20 mouse cellular contexts compared by ENCODE assay signal in the genomic region with DNA sequence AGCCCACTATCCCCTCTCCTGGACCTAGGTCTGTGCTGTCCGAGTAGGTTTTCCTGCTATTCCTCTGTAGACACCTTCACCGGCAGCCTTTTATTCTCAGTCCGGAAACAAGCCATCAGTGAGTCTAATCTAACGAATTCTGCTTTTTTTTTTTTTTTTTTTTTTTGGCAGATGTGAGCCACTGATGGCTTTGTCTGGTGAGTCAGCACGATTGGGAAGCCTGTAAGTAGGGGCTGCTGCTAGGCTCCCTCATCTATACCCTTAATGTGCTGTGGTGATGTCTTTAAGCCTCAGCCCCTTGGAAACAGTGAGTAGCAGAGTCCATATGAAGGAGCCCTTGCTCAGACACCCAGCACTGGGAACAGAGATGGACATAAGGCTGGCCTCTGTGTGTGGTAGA.
DNase-seq lines count a peak whose midpoint lies in the region; ATAC-seq and TF ChIP-seq lines count a peak whose summit lies in the region.
"Had no signal": no experiment of that assay in that cellular context is flagged by ENCODE, and none has a peak within 500 bp of the region (broad histone marks: within the 10 kb centered on the region; RNA-seq: fewer than 3 reads in every experiment).

No protein-coding gene starts in this region.

- no peaks in the 10 kb centered on the region for H3K27me3 ChIP-seq in G1E (ENCODE audit: insufficient read depth, low read length)
- 0 out of 2 replicates have a peak, but pooled peaks cover 7% of the 10 kb centered on the region for H3K27me3 ChIP-seq in midbrain, embryonic 13.5 days
- H3K27me3 ChIP-seq: limb, embryonic 13.5 days; lung, embryonic 15.5 days; midbrain, embryonic 15.5 days had no signal

- ATAC-seq in G1E (ENCODE audit: extremely low read depth, insufficient number of reproducible peaks, low FRiP score, poor library complexity, severe bottlenecking) = peak; percentile 66
- ATAC-seq in megakaryocyte progenitor cell, adult 5-6 weeks (replicated peaks; ENCODE audit: poor library complexity) = peak; percentile 17; the same call in 1 of the 2 replicates
- no peak for ATAC-seq in midbrain, embryonic 13.5 days
- ATAC-seq: midbrain, embryonic 15.5 days; Patski had no signal

- 74% methylated on average over 5 of the region's 5 CpGs for WGBS in midbrain, embryonic 13.5 days

- H3K27ac ChIP-seq in left cerebral cortex, adult 2 months = peak overlapping the region; percentile 50; the same call in 1 of the 2 replicates
- H3K27ac ChIP-seq in midbrain, embryonic 13.5 days = no peak overlapping the region
- H3K27ac ChIP-seq: limb, embryonic 13.5 days; liver, embryonic 14.5 days; lung, embryonic 15.5 days; midbrain, embryonic 15.5 days had no signal

- H3K4me3 ChIP-seq in left cerebral cortex, adult 2 months = no peak overlapping the region
- no peak overlapping the region for H3K4me3 ChIP-seq in G1E (ENCODE audit: low read depth, low read length)
- H3K4me3 ChIP-seq in midbrain, embryonic 13.5 days (replicated peaks) = no peak overlapping the region
- H3K4me3 ChIP-seq: limb, embryonic 13.5 days; lung, embryonic 15.5 days; midbrain, embryonic 15.5 days; myocyte had no signal

- no peak for TF ChIP-seq CTCF in left cerebral cortex, adult 2 months (IDR thresholded peaks at IDR 0.05)
- TF ChIP-seq CTCF in G1E (IDR thresholded peaks at IDR 0.05; ENCODE audit: low read depth, low read length) = no peak

- intact Hi-C loops in left cerebral cortex, adult 2 months (cut with DNase I) = no loop called here
- intact Hi-C loops in left cerebral cortex, postnatal 14 days (cut with DNase I) = no loop called here

- no peak for DNase-seq in left cerebral cortex, adult 2 months (ENCODE audit: extremely low spot score in 1 of 2, low spot score in 2 of 2)
- no peak for DNase-seq in left cerebral cortex, postnatal 14 days (ENCODE audit: low spot score in 2 of 2)
- no peak for DNase-seq in G1E (ENCODE audit: low spot score)
- DNase-seq in thymus, postnatal 4 days = peak; percentile 33
- DNase-seq in layer of hippocampus, adult 8-10 months (ENCODE audit: low spot score in 2 of 2) = no peak
- DNase-seq: adrenal gland, adult 8-10 months; cerebellum, postnatal 10 days; embryo, embryonic 11 days; gastrocnemius, postnatal 36 days; kidney, adult 18-20 months; kidney, postnatal 36 days; layer of hippocampus, adult 9-11 months had no signal

- no peak overlapping the region for H3K9ac ChIP-seq in midbrain, embryonic 13.5 days (replicated peaks)
- H3K9ac ChIP-seq: limb, embryonic 13.5 days; liver, embryonic 14.5 days; lung, embryonic 15.5 days; midbrain, embryonic 15.5 days had no signal

- H3K36me3 ChIP-seq in G1E (replicated peaks) = no peaks in the 10 kb centered on the region
- H3K36me3 ChIP-seq in midbrain, embryonic 13.5 days = no peaks in the 10 kb centered on the region
- H3K36me3 ChIP-seq: limb, embryonic 13.5 days; lung, embryonic 15.5 days; midbrain, embryonic 15.5 days had no signal

- H3K4me2 ChIP-seq in midbrain, embryonic 13.5 days (replicated peaks) = no peak overlapping the region
- H3K4me2 ChIP-seq: limb, embryonic 13.5 days; lung, embryonic 15.5 days; midbrain, embryonic 15.5 days had no signal

- H3K9me3 ChIP-seq in G1E (replicated peaks) = peaks cover 32% of the 10 kb centered on the region
- no peaks in the 10 kb centered on the region for H3K9me3 ChIP-seq in midbrain, embryonic 13.5 days
- H3K9me3 ChIP-seq: limb, embryonic 13.5 days; lung, embryonic 15.5 days; midbrain, embryonic 15.5 days had no signal

- no peaks in the 10 kb centered on the region for H3K4me1 ChIP-seq in G1E (ENCODE audit: insufficient read depth, low read depth, low read length)
- H3K4me1 ChIP-seq in midbrain, embryonic 13.5 days (replicated peaks) = peaks cover 19% of the 10 kb centered on the region
- H3K4me1 ChIP-seq: lung, embryonic 15.5 days had no signal
